Mouse (Mus musculus): Measurements from ENCODE around the gene Slc4a5. TPM values are rescaled to one million over a fixed set of nuclear protein-coding genes. Genes with fewer than 3 reads are reported as not detected.

Gene Slc4a5
- polyA plus RNA-seq, 1 experiment from 2014 or later = 5.0 TPM

- Histone ChIP-seq H3K4me2 (replicated peaks; ENCODE audit: low read depth, low read length) (no peak overlapping the region), H3K9me3 (ENCODE audit: low read length) (no peaks in the 10 kb centered on the region), H3K9ac (replicated peaks; ENCODE audit: low read depth) (no peak overlapping the region), H3K4me3 (ENCODE audit: low read depth, low read length) (no peak overlapping the region), H3K27me3 (replicated peaks; ENCODE audit: insufficient read depth, low read length) (no peaks in the 10 kb centered on the region), H3K27ac (ENCODE audit: low read length) (no peak overlapping the region), H3K36me3 (ENCODE audit: insufficient read depth, low read length) (no peaks in the 10 kb centered on the region), H3K4me1 (ENCODE audit: insufficient read depth, low read depth, low read length) (peaks cover 9% of the 10 kb centered on the region; the same call in 1 of the 2 replicates)
- ATAC-seq (no peak), DNase-seq (ENCODE audit: low spot score) (no peak)
- WGBS = 62% methylated on average over 2 of the region's 2 CpGs
- no peak for TF ChIP-seq CTCF (IDR thresholded peaks at IDR 0.05)
- no peak for TF ChIP-seq EP300 (IDR thresholded peaks at IDR 0.05)
Observed at GRCm38 (mm10) chr6:83322794-83323193, 103.2 kb downstream of the Slc4a5 start.

DNA sequence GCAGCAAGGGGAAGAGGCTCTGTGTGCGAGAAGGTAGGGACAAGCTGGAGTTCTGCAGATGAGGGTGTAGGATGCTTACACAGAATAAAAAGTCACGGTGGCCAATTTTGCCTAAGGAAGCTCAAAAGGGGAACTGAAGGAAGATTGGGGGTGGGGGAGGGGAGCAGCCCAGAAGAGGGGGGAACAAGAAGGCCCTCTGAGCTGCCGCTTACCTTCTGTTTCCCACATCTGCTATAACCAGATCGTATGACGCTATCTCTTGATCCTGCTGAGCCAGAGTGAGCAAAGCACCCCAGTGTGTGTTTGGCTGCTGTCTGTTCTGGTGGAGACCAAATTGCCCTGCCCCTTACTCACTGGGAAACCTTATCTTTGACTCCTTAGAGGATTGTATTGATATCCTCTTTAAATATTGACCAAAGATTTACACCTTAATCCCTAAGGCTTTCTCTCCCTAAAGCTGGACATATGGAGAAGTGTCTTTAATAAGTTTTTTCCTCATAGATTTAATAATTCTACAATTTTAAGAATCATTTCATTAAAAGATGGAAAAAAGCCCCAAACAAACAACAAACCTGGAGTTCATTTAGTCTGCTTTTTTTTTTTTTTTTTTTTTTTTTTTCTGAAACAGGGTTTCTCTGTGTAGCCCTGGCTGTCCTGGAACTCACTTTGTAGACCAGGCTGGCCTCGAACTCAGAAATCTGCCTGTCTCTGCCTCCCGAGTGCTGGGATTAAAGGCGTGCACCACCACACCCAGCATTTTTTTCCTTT is 104.2 kb downstream of the Slc4a5 start:
- Histone ChIP-seq H3K9me3 (ENCODE audit: low read length) (no peaks in the 10 kb centered on the region), H3K36me3 (ENCODE audit: insufficient read depth, low read length) (no peaks in the 10 kb centered on the region), H3K4me1 (ENCODE audit: insufficient read depth, low read depth, low read length) (peaks cover 9% of the 10 kb centered on the region; the same call in 1 of the 2 replicates), H3K4me2 (replicated peaks; ENCODE audit: low read depth, low read length) (no peak overlapping the region), H3K4me3 (ENCODE audit: low read depth, low read length) (no peak overlapping the region), H3K9ac (replicated peaks; ENCODE audit: low read depth) (no peak overlapping the region), H3K27ac (ENCODE audit: low read length) (no peak overlapping the region), H3K27me3 (replicated peaks; ENCODE audit: insufficient read depth, low read length) (no peaks in the 10 kb centered on the region)
- no peak for DNase-seq (ENCODE audit: low spot score)
- 64% methylated on average over 8 of the region's 8 CpGs for WGBS
- TF ChIP-seq CTCF (IDR thresholded peaks at IDR 0.05) (no peak), EP300 (IDR thresholded peaks at IDR 0.05) (no peak)
- ATAC-seq = no peak

DNA sequence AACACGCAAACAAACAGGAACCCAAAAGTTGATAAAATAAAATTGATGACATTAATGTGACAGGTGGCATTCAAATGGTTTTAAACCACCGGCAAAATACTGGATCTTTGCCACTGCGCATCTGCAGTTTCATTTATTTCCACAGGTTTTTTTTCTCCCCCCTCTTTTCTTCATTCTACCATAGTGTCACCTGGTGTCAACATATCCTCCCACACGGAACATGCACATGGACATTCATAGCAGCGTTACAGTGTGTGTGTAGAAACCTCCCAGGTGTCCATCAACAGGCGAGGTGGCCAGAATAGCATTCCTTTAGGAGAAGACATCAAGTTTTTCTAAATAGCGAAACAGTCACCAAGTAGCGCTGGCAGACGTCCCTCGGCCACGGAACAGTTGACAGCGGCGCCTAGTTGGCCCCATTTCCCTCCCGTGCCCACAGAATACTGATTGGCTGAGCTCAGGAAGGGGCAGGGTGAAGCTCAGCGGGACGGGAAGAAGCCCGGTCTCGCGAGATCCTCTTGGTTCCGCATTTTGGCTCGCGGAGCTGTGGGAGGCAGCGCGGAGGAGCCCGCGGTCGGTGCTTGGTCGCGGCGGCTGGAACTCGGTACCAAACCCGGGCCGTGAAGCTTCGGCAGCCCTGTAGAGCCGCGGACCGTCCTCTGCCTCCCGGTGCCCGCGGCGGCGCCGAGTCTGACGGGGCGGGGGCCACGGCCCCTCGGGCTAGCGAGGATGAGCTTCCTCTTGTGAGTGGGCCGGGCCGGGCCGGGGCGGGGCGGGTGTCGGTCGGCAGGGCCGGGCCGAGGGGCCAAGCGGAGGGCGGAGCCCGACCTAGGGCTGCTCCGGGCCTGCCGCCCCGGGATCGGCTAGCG is 106.1 kb downstream of the Slc4a5 start, which contains the start of the genes Mthfd2 and Mob1a:
Gene Mthfd2 (minus strand): TSS at position 384 of the 869 bp plus-strand sequence.
Gene Mob1a (plus strand): TSS at position 492 of the 869 bp plus-strand sequence.
- H3K27me3 ChIP-seq (replicated peaks; ENCODE audit: insufficient read depth, low read length) = no peaks in the 10 kb centered on the region
- H3K36me3 ChIP-seq (ENCODE audit: insufficient read depth, low read length) = no peaks in the 10 kb centered on the region
- H3K4me3 ChIP-seq (ENCODE audit: low read depth, low read length) = peak within 1 kb of the TSS; percentile 77
- no peaks in the 10 kb centered on the region for H3K9me3 ChIP-seq (ENCODE audit: low read length)
- WGBS = 2% methylated on average over 51 of the region's 65 CpGs
- ATAC-seq = peak; percentile 99
- DNase-seq (ENCODE audit: low spot score) = peak; percentile 99
- H3K4me2 ChIP-seq (replicated peaks; ENCODE audit: low read depth, low read length) = peak within 1 kb of the TSS; percentile 68
- H3K9ac ChIP-seq (replicated peaks; ENCODE audit: low read depth) = peak within 1 kb of the TSS; percentile 59
- TF ChIP-seq CTCF (IDR thresholded peaks at IDR 0.05) (no peak), EP300 (IDR thresholded peaks at IDR 0.05) (peak; percentile 83)
- H3K27ac ChIP-seq (ENCODE audit: low read length) = peak within 1 kb of the TSS; percentile 93
- H3K4me1 ChIP-seq (ENCODE audit: insufficient read depth, low read depth, low read length) = peaks cover 9% of the 10 kb centered on the region; the same call in 1 of the 2 replicates

GRCm38 (mm10) chr6:83326394-83326736 is 106.7 kb downstream of the Slc4a5 start:
- Histone ChIP-seq H3K4me3 (ENCODE audit: low read depth, low read length) (peak overlapping the region; percentile 77), H3K9me3 (ENCODE audit: low read length) (no peaks in the 10 kb centered on the region), H3K27me3 (replicated peaks; ENCODE audit: insufficient read depth, low read length) (no peaks in the 10 kb centered on the region), H3K36me3 (ENCODE audit: insufficient read depth, low read length) (peaks cover 3% of the 10 kb centered on the region; the same call in 1 of the 2 replicates), H3K4me1 (ENCODE audit: insufficient read depth, low read depth, low read length) (peaks cover 9% of the 10 kb centered on the region; the same call in 1 of the 2 replicates), H3K9ac (replicated peaks; ENCODE audit: low read depth) (peak overlapping the region; percentile 59), H3K27ac (ENCODE audit: low read length) (peak overlapping the region; percentile 93), H3K4me2 (replicated peaks; ENCODE audit: low read depth, low read length) (peak overlapping the region; percentile 68)
- no peak for DNase-seq (ENCODE audit: low spot score)
- TF ChIP-seq EP300 (IDR thresholded peaks at IDR 0.05) = no peak
- TF ChIP-seq CTCF (IDR thresholded peaks at IDR 0.05) = no peak
- ATAC-seq = no peak; the same call in 1 of the 2 replicates
- 2% methylated on average over 6 of the region's 6 CpGs for WGBS

DNA sequence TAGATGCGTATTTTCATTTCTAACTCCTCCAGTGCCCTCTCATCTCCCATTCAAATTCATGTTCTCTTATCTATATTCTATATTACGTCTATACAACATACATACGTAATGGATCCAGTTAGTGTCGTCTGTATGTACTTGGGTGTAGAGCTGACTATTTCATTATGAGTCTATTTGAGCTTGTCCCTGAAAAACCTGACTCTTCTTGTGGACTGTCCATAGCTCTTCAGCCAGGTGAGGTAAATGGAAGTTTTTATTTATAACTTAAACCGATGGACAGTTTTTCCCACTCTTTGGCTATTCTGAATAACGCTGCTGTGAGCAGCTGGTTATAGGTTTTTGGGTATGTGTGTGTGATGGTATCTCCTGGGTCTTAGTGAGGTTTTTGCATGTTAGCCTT is 107.1 kb downstream of the Slc4a5 start:
- TF ChIP-seq CTCF (IDR thresholded peaks at IDR 0.05) (no peak), EP300 (IDR thresholded peaks at IDR 0.05) (no peak)
- Histone ChIP-seq H3K27ac (ENCODE audit: low read length) (no peak overlapping the region), H3K36me3 (ENCODE audit: insufficient read depth, low read length) (peaks cover 5% of the 10 kb centered on the region; the same call in 1 of the 2 replicates), H3K9me3 (ENCODE audit: low read length) (no peaks in the 10 kb centered on the region), H3K4me2 (replicated peaks; ENCODE audit: low read depth, low read length) (peak overlapping the region; percentile 68), H3K9ac (replicated peaks; ENCODE audit: low read depth) (peak overlapping the region; percentile 59; the same call in 1 of the 2 replicates), H3K4me3 (ENCODE audit: low read depth, low read length) (peak overlapping the region; percentile 77), H3K27me3 (replicated peaks; ENCODE audit: insufficient read depth, low read length) (no peaks in the 10 kb centered on the region), H3K4me1 (ENCODE audit: insufficient read depth, low read depth, low read length) (peaks cover 9% of the 10 kb centered on the region; the same call in 1 of the 2 replicates)
- DNase-seq (ENCODE audit: low spot score) (no peak), ATAC-seq (no peak)
- WGBS = 46% methylated on average over 6 of the region's 6 CpGs
